In the genomic region with DNA sequence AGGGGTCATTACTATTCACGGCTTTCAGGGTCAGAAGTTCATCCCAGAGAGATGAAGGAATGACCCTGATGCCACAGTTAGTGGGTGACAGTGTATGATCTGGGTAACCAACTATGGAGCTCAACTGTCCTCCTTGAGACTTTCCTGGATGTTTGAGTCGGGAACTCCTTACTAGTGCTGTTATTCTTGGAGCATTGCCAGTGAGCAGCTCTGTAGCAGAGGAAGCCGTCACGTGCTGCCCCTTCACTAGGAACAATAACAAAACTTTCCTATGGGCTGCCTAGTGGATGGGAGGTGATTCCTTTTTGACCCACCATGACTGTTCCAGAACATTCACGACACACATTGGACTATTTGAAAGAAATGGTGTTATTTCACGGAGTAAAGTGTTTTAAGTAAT, we compare ENCODE assay signal across 21 mouse cellular contexts. TPM values are rescaled to one million over a fixed set of nuclear protein-coding genes. Genes with fewer than 3 reads are reported as not detected.
DNase-seq lines count a peak whose midpoint lies in the region; ATAC-seq lines count a peak whose summit lies in the region.
"Had no signal": no experiment of that assay in that cellular context is flagged by ENCODE, and none has a peak within 500 bp of the region (broad histone marks: within the 10 kb centered on the region; RNA-seq: fewer than 3 reads in every experiment).

No protein-coding gene starts in this region.

- peaks cover 7% of the 10 kb centered on the region for H3K4me1 ChIP-seq in lung, embryonic 16.5 days (replicated peaks; ENCODE audit: control insufficient read depth, insufficient read depth, low read length)
- H3K4me1 ChIP-seq in midbrain, embryonic 14.5 days (ENCODE audit: control insufficient read depth, insufficient read depth, low read length) = peaks cover 4% of the 10 kb centered on the region; the same call in 1 of the 2 replicates
- H3K4me1 ChIP-seq: liver, embryonic 13.5 days had no signal

- no peak overlapping the region for H3K4me3 ChIP-seq in lung, embryonic 16.5 days (ENCODE audit: low read length)
- no peak overlapping the region for H3K4me3 ChIP-seq in midbrain, embryonic 14.5 days (replicated peaks; ENCODE audit: low read depth, low read length)
- H3K4me3 ChIP-seq: embryonic facial prominence, embryonic 12.5 days; heart, adult 2 months; hindbrain, embryonic 12.5 days; liver, embryonic 13.5 days; stomach, embryonic 15.5 days had no signal

- no peaks in the 10 kb centered on the region for H3K36me3 ChIP-seq in lung, embryonic 16.5 days (ENCODE audit: control insufficient read depth, insufficient read depth, low read length)
- H3K36me3 ChIP-seq in midbrain, embryonic 14.5 days (ENCODE audit: control insufficient read depth, insufficient read depth, low read length) = no peaks in the 10 kb centered on the region
- H3K36me3 ChIP-seq: embryonic facial prominence, embryonic 12.5 days; hindbrain, embryonic 12.5 days; liver, embryonic 13.5 days; stomach, embryonic 15.5 days had no signal

- no peak overlapping the region for H3K9ac ChIP-seq in lung, embryonic 16.5 days (ENCODE audit: low read length)
- no peak overlapping the region for H3K9ac ChIP-seq in midbrain, embryonic 14.5 days (replicated peaks; ENCODE audit: low read length)
- H3K9ac ChIP-seq: embryonic facial prominence, embryonic 12.5 days; hindbrain, embryonic 12.5 days; liver, embryonic 13.5 days; stomach, embryonic 15.5 days had no signal

- peak; percentile 65; the same call in 1 of the 2 replicates for ATAC-seq in lung, embryonic 16.5 days (ENCODE audit: low read depth)
- no peak for ATAC-seq in midbrain, embryonic 14.5 days (ENCODE audit: low FRiP score, low TSS enrichment)
- ATAC-seq: midbrain, embryonic 16.5 days had no signal

- H3K27ac ChIP-seq in lung, embryonic 16.5 days (ENCODE audit: low read length) = no peak overlapping the region
- H3K27ac ChIP-seq in midbrain, embryonic 14.5 days (replicated peaks; ENCODE audit: low read depth, low read length) = no peak overlapping the region
- H3K27ac ChIP-seq: embryonic facial prominence, embryonic 12.5 days; heart, adult 2 months; hindbrain, embryonic 12.5 days; liver, embryonic 13.5 days; stomach, embryonic 15.5 days had no signal

- H3K9me3 ChIP-seq in lung, embryonic 16.5 days (ENCODE audit: control insufficient read depth, low read length) = no peaks in the 10 kb centered on the region
- no peaks in the 10 kb centered on the region for H3K9me3 ChIP-seq in midbrain, embryonic 14.5 days (ENCODE audit: control insufficient read depth, low read length)
- H3K9me3 ChIP-seq: embryonic facial prominence, embryonic 12.5 days; hindbrain, embryonic 12.5 days; liver, embryonic 13.5 days; stomach, embryonic 15.5 days had no signal

- no peaks in the 10 kb centered on the region for H3K27me3 ChIP-seq in lung, embryonic 16.5 days (ENCODE audit: control insufficient read depth, insufficient read depth, low read depth, low read length)
- H3K27me3 ChIP-seq in midbrain, embryonic 14.5 days (ENCODE audit: control insufficient read depth, insufficient read depth, low read length) = no peaks in the 10 kb centered on the region
- H3K27me3 ChIP-seq: embryonic facial prominence, embryonic 12.5 days; hindbrain, embryonic 12.5 days; liver, embryonic 13.5 days; stomach, embryonic 15.5 days had no signal

- peak; percentile 48 for DNase-seq in embryo, embryonic 11 days
- DNase-seq in embryo, embryonic 9.5 days (ENCODE audit: extremely low spot score) = no peak
- peak; percentile 9 for DNase-seq in heart, postnatal 4 days
- DNase-seq in heart, adult 8-10 months (ENCODE audit: low spot score) = no peak
- DNase-seq in lung, postnatal 14 days = no peak
- peak; percentile 24 to 34 for DNase-seq in kidney, postnatal 4 days
- no peak for DNase-seq in midbrain, embryonic 14.5 days
- DNase-seq: adrenal gland, adult 2 months; cerebellum, postnatal 10 days; heart, adult 2 months; left cerebral cortex, postnatal 4 days; liver, embryonic 13.5 days had no signal

- WGBS in lung, embryonic 16.5 days = 21% methylated on average over 6 of the region's 6 CpGs
- WGBS in midbrain, embryonic 14.5 days = 76% methylated on average over 6 of the region's 6 CpGs

- no peak overlapping the region for H3K4me2 ChIP-seq in lung, embryonic 16.5 days (ENCODE audit: low read depth, low read length)
- no peak overlapping the region for H3K4me2 ChIP-seq in midbrain, embryonic 14.5 days (ENCODE audit: low read length)
- H3K4me2 ChIP-seq: embryonic facial prominence, embryonic 12.5 days; hindbrain, embryonic 12.5 days; liver, embryonic 13.5 days; stomach, embryonic 15.5 days had no signal

RNA-seq across cellular contexts. Expression of gene Plpp4, which starts 51.8 kb away (rescaled TPM):
- total RNA-seq in heart, postnatal 4 days (2021) = not detected
- not detected for total RNA-seq in heart, adult 8-10 months (2022)
- 0.28 and 0.54 TPM in 2 replicates for polyA plus RNA-seq in lung, embryonic 16.5 days (2015; fragmentation: Nextera tagmentation; extraction: Ambion mirVana)
- 9.5 and 12.4 TPM in 2 replicates for polyA plus RNA-seq in midbrain, embryonic 14.5 days (2014; fragmentation: Nextera tagmentation; extraction: Ambion mirVana)
- total RNA-seq: adrenal gland, adult 2 months; gastrocnemius, adult 8-10 months; heart, adult 2 months; megakaryocyte progenitor cell, adult 5-6 weeks; MEL had no signal
- polyA plus RNA-seq: adrenal gland, adult 2 months; heart, adult 2 months; spleen, adult 2 months had no signal

Comparison
In these comparisons a context has a peak if more than half of its experiments do, and no peak if none do; other contexts are left out.
1. DNase-seq: peak in embryo, embryonic 11 days (single experiment), heart, postnatal 4 days (single experiment) and kidney, postnatal 4 days (2 of 2); none in embryo, embryonic 9.5 days (single experiment), heart, adult 8-10 months (single experiment), lung, postnatal 14 days (single experiment) and midbrain, embryonic 14.5 days (single experiment).